Mouse (Mus musculus): ENCODE measurements around the gene Lce3e.

- TF ChIP-seq CTCF (IDR thresholded peaks at IDR 0.05; ENCODE audit: extremely low read depth, insufficient read depth, insufficient read length, insufficient replicate concordance) (no peak), POLR2A (IDR thresholded peaks at IDR 0.05; ENCODE audit: low read depth, low read length) (no peak)
These were observed 34.2 kb upstream of the Lce3e start, which contains the start of gene Lce3b for GRCm38 (mm10) chr3:92932679-92933078.
